Mouse (Mus musculus) thymus, postnatal 10 days (tissue): ENCODE measurements around the gene Adgrg7.

Source experiments
- DNase-seq, 2 experiments: peaks; one replicate each; pipeline ENCODE4 v3.0.0; 2021; ENCODE audit warnings: low spot score in 2 of 2

Adgrg7 gene

DNA sequence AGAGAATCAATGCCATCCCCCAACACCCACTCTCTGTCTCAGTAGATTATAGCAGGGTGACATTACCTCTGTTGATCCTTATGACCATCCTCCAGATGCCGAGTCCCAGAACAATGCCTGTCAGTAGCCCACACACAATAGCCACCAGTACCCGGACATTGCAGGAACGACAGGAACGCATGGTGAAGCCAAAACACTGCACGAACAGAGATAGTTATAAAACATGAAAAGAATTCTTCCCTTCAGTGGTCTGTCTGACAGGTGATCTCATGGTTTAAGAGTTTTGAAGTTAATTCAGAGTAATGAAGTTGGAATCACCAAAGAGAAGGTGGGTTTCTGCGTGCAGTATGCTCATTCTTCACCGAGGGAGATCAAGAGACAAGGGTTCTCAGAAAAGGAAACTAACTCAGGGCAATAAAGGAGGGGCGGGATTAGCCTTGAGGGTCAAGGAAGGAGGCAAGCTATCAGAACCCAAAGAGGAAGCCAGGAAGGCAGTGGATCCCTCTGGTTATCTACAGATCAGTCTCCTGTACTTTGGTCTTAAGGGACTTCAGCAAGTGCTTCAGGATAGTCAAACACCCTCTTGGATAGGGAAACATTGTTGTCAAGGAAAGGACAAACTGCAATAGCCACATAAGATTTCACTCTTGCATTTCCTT is at the start of gene Adgrg7:
Gene Adgrg7, minus strand, starts transcription at position 375 of the 659 bp plus-strand sequence.
- no peak for DNase-seq

DNA sequence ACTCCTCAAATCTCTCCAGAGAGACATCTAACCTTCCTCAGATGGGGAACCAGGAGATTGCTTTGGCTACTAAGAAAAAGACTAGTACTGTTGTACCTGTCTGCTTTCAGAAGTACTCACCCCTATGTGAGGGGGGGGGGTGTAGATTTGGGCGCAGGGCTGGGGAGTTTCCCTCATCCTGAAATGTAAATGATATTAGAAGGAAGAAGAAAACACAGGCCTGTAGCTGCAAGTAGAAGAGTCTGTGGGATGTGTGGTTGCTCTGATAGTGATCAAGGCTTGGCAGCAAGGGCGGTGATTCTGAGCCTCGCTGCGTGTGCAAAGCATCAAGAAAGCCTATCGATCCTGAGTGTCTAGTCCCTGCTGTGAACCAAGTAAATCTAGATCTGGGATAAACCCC is 47.3 kb upstream of the Adgrg7 start:
- no peak for DNase-seq

- no peak for DNase-seq
Observed at GRCm38 (mm10) chr16:56833312-56833711, 37.7 kb upstream of the Adgrg7 start.

DNA sequence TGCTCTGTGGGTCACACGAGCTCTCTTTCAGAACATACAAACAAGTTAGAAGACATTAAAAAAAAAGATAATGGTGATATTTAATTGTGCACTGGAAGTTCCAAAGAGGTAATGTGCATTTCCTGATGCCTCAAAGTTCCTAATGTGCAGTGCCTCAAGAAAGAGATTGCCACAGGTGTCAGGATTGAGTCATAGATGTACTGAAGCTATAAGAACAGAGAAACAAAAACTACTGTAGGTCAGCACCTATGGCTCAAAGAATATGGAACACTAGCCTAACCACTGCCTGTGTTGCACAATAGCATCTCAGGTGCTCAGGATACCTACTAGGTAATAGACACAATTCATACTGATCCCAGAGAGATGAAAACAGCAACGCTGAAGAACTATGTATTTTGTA is 36.3 kb upstream of the Adgrg7 start:
- no peak for DNase-seq

GRCm38 (mm10) chr16:56801370-56802109 is 5.9 kb upstream of the Adgrg7 start:
- no peak for DNase-seq

DNA sequence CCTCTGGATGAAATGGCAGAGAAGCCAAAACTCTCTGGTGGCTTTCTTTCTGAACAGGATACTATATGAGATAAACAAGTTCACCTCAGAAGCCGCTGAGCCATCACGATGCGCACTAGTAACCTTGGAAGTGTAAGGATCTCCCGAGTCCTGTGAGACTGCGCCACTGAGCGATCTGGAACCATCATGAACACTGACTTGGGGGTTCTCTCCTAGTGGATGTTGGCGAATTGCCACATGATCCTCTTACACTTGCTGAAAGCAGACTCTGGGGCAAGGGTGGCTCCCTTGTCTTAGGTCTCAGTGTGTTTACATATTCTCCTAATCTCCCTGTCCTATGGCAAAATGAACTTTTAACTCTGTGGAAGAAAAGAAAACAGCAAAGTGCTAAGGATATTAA is 5.3 kb upstream of the Adgrg7 start:
- DNase-seq = no peak

DNA sequence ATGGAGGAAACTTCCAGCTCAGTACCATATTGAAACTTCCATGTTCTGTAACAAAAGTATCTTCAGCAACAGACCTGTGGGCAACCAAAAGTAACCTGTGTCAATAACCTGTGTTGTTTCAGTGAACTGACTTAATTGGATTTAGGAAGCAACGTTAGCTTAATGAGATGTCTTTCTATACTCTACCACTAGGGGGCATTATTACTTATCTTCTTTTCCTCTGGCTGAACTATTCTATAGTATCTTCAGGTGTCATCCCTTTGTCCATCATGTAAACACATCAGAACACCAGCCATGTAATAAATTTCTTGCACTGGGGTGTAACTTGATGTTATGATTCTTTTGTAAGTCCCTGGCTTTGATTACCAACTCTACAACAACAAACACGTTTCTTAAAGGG is 4.8 kb upstream of the Adgrg7 start:
- peak in 1 of 2 experiments; percentile 7 for DNase-seq

- no peak for DNase-seq
Observed at GRCm38 (mm10) chr16:56799541-56800029, 3.9 kb upstream of the Adgrg7 start.

DNA sequence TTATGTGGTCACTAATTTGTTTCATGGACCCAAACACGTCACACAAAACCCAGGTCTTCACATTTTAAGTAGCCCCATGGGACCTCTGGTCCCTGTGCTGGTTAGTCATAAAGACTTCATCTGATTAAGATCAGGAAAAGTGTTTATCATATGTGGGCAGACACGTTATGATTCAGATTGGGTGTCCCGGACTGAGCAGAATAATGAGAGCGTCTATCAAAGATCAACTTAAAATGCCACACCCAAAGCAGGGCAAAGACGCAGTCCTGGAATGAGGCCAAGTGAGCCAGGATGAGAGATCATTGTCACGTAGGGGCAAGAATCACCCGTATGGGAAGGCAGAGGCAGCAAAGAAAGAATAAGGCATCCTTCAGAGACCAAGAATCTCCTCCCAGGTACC is 3.2 kb upstream of the Adgrg7 start:
- DNase-seq = no peak

- DNase-seq = no peak
Observed at GRCm38 (mm10) chr16:56794383-56795144, 1.1 kb downstream of the Adgrg7 start.

DNA sequence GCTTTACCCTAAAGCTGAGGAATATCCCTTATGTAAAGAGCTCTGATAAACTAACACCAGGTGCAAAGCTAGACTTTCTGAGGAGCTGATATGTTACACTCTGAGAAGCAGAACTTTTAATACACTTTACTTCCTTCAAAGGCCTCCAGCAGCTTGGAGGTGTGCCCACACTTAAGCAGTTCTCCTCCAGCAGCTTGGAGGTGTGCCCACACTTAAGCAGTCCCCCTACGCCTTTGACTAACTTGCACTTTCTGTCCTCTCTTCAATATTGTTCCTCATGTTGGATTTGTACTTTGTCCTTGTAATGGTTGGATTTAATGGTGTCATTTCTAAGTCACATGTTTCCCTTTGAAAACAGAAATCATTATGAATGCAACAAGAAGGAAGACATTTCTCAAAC is 1.9 kb downstream of the Adgrg7 start:
- no peak for DNase-seq

DNA sequence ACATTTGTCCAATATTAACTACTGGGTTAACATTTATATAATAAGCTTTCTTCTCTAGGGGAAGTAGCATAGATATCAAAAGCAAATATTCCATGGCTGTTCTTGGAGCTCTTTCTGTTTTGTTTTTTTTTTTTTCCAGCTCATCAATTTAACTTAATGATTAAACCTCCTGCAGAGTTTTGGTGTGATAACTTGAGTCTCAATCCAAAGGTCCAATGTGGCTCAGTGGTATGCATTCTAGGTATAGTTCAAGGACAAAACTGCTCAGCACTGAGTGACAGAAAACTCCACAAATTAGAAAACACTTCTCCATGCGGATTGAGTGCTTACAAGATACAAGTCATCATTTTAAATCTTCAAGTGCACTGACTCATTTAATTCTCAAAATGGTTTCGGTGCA is 9.7 kb downstream of the Adgrg7 start:
- DNase-seq = no peak

- peak in 1 of 2 experiments; percentile 18 for DNase-seq
Observed at GRCm38 (mm10) chr16:56771163-56772105, 24.2 kb downstream of the Adgrg7 start.

DNA sequence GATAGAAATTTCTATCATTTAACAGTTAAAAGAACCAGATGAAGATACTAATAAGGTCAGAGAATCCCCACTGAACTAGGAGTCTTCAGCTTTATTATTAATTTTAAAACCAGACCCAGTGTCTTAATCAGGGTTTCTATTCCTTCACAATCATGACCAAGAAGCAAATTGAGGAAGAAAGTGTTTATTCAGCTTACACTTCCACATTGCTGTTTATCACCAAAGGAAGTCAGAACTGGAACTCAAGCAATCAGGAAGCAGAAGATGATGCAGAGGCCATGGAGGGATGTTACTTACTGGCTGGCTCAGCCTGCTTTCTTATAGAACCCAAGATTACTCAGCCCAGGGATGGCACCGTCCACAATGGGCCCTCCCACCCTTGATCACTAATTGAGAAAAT is 66.6 kb downstream of the Adgrg7 start:
- no peak for DNase-seq

- DNase-seq = no peak
Observed at GRCm38 (mm10) chr16:56724927-56725326, 70.7 kb downstream of the Adgrg7 start.

DNA sequence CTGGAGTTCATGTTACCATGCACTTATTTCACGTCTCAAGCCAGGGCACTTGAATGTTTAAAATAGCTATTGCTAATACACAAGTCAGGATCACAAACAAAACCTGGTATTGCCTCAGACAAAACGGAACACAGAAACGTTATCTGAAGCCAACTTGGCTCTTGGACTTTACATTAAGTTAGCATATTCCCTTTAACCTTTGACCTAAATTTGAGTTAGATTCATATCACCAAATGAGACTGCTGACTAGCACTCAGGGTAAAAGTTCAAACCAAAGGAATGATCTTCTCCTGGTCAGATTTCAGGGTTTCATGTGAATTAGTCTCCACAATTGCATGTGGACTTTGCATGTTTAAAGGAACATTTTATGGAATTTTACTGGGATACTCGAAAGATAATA is 73.3 kb downstream of the Adgrg7 start:
- no peak for DNase-seq

DNA sequence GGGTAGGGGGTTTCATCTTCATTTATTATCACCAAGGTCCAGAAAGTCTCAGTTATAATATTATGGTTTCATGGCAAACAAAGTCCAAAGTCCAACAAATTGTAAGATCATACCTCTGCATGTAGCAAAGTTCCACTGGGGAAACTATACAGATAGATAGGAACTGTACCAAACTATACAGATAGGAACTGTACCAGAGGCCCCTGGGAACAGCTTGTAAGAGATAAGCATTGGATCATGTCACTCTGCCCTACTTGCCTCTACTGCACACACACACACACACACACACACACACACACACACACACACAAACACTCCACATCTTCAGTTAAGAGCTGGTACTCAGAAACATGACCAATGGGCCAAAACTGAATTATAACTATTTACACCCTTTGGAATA is 76.6 kb downstream of the Adgrg7 start:
- DNase-seq = no peak

DNA sequence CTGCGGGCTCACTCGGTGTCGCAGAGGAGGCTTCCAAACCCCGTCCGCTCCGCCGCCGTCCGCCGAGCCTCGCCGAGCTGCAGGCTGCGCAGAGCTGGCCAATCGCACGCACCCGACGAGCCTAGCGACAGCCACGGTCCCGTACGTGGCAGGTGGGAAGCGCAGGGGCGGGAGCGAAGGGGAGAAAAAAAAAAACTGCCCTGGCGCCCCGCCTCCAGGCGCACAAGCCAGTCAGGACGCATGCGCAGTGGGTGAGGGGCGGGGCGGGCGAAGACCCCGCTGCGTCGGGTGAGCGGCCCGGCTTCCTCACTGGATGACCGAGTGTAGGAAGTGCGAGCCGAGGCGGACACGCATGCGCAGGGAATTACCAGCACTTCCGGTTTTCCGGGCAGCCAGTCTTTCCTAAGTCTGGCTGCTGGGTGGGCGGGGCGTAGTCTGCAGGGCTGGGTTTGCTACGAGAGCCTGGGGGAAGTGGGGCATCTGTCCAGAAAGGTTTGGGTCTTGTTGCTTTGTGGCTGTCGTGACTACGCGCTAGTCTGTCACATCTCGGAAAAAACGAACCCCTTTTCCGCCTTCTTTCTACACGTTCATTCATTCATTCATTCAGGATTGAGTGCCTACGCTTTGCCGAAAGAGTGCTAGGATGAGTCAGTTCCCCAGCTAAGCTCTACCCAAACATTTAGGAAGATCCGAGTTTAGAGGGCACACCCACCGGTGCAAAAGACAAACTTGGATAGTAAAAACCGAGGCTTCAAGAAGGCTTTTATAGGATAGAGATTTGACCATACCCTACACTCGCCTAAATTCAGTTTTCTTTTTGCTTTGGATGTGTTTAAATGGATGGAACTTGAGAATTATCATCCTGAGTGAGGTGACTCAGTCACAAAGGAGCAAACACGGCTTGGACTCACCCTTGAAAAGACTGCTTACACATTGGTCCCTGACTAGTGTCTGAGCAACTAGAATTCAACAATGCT is 78.1 kb downstream of the Adgrg7 start, which contains the start of gene Tfg:
Gene Tfg, minus strand, starts transcription at position 227 of the 977 bp plus-strand sequence.
- DNase-seq = peak; percentile 98 to 99

DNA sequence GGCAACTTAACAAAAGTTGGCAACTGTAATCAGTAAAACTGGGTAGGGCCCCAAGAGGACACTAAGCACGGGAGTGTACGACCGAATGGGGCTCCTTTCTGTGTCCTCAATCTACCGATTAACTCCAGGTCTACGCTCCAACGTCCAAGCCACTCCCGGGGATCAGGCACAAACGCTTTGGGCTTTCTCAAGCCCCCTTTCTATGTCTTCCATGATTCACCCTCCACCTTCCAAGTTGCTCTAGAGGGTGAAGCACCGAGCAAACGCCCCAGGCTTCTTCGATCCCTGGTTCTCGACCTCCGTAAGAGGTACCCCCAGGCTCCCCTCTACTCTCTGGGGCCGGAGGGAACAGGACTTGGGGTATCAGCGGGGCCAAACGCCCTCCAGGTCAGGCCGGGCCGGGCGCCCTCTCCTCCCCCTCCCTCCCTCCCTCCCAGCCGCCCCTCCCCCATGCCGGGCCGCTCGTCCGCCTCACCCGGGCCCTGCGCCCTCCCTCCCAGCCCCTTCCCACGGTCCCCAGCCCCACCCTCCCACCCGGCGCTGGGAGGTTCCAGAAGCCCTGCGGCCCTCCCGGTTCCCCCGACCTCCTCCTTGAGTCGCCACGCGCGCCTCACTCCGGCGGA is 79.0 kb downstream of the Adgrg7 start:
- DNase-seq = peak in 1 of 2 experiments; percentile 43

- no peak for DNase-seq
Observed at GRCm38 (mm10) chr16:56715608-56716007, 80.0 kb downstream of the Adgrg7 start.
